Mouse (Mus musculus) left cerebral cortex, adult 18-20 months (tissue): ENCODE results near the gene Foxs1. TPM values are rescaled to one million over a fixed set of nuclear protein-coding genes. Genes with fewer than 3 reads are reported as not detected.
A peak's percentile ranks its signal among the peaks of the same experiment; 100 is the strongest.

ENCODE experiments used
- DNase-seq, 2 experiments: peaks; one replicate each; pipeline ENCODE4 v3.0.0; 2021 to 2022; ENCODE audit warnings: low spot score in 2 of 2, mixed read lengths in 1 of 2
- total RNA-seq, 2 experiments: library from RNA; stranded (reverse); gene quantifications; 2 replicates each; pipeline ENCODE4 v1.2.3; 2021

The Foxs1 gene
- total RNA-seq, 2 experiments from 2014 or later: 0.46 to 0.68 TPM

GRCm38 (mm10) chr2:152904127-152904643, 28.8 kb downstream of the Foxs1 start:
- no peak for DNase-seq

- DNase-seq: no peak
These were observed 29.4 kb downstream of the Foxs1 start for GRCm38 (mm10) chr2:152903586-152903985.

DNA sequence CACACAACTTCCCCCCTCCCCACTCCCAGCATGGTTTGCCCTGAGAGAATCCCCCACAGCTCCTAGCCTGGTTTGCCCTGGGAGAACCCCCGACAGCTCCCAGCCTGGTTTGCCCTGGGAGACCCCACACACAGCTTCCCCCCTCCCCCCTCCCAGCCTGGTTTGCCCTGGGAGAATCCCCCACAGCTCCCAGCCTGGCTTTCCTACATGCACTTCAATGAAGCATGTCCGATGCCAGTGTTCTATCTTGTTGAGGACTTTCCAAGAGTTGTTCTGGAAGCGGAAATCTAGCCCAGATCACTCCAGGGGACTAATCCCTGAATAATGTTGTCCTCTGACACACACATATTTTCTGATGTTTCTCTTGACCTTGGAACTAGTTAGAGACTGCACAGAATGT, 30.4 kb downstream of the Foxs1 start:
- no peak for DNase-seq

DNA sequence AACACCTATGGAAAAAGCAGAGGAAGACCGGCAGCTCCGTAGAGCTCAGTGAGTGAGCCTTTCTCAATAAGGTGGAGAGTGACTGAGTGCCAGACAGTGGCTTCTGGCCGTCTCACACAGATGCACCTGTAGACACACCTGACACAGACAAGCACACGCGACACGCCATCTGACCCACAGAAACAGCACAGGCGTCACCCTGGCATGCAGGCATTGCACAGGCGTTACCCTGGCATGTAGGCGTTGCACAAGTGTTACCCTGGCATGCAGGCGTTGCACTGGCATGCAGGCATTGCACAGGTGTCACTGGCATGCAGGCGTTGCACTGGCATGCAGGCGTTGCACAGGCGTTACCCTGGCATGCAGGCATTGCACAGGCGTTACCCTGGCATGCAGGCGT, 31.7 kb downstream of the Foxs1 start:
- no peak for DNase-seq

DNA sequence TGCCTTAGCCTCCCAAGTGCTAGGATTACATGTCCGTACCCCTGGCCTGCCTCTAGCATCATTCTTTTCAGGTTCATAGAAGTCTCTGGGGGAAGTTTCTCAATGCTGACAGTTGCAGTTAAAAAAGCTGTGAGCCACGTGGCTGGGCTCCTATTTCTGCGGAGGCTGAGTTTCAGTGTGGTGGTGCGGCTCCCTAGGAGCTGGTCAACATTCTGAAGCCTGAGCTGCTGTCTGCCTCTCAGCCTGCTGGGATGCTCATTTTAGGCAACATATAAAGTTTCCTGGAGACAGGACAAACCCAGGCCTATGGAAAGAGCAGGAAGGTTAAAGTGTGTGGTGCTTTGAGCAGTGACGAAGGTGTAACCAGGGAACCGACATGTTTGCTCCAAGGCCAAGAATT, 34.0 kb downstream of the Foxs1 start:
- peak in 1 of 2 experiments; percentile 33 for DNase-seq

DNA sequence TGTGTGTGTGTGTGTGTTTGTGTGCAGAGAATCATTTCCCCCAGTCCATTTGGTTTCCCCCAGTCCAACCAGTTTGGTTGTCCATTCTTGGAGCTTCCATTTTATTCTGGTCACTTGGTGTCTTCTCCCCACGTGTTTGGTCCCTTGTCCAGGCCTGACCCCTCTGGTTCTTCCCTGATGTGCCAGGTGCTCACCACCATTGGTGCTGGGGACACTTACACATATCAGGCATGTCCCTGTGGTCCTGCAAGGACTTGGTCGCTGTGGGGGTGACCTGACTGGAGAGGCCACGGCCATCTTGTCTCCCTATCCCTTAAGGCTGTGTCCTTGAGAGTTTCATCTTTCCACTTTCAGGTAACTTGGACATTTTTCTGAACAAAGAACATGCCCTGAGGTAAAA, 36.1 kb downstream of the Foxs1 start:
- no peak for DNase-seq

DNA sequence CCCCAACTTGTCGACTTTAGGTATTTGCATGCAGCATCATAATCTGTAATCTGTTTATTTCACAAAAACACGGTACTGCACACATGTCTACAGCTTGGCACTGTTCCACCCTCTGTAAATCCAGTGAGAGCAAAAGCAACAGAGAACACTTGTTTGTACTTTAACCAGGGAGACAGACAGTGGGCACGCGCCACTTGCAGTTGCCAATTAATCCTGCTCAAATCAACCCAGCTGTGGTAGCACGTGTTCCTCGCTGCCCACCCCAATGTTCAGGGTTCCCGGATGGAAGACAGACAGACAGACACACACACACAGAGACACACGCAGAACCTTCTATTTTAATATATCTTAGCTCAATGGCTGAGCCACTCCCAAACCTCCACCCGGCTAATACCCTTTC, 37.2 kb downstream of the Foxs1 start:
- DNase-seq: no peak

GRCm38 (mm10) chr2:152888774-152889173, 44.2 kb downstream of the Foxs1 start:
- DNase-seq: no peak

DNA sequence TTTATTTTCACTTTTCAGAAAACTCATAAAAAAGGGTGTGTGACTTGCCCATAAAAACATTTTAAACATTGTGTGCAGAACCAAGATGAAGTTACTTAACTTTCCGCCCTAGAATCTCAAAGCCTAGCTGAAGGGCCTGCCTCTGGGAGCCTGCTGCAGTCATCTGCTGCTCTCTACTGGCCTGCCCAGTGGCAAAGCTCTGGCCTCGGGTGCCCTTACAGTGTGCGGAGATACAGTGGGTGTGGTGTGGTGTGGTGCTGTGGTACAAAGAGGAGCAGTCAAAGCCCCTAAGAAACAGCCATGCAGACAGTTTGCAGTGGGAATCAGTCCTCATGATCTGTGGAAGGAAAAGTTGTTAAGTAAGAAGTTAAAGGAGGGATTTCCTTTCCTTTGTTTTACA, 45.8 kb downstream of the Foxs1 start:
- DNase-seq: no peak

DNA sequence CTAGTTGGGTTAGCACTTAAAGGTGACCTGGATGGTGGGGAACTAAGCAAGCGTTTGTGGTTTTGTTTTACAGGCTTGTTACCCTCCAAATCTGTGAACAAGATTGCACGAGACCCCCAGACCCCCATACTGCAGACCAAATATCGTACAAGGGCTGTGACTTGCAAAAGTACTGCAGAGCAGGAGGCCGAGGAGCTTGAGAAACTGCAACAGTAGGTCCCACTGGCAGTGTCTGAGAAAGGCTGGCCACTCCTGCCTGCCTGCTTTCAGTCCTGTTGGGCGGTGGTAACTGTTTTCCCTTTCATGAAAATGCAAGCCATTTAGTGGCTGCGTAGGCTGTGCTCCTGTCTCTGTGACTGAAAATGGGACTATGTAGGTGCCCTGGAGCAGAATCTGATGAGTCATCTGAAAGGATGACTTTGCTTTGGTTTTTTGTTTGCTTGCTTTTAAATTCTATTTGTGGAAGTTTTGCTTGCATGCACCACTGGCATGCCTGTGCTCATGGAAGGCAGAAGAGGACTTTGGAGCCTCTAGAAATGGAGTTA, 48.8 kb downstream of the Foxs1 start:
- DNase-seq: peak; percentile 50 to 67

Other genes starting within 250 kb of the Foxs1 start
- 10 to 100 TPM; 14.1 to 17.5 TPM for gene Mcts2, start 246.2 kb downstream of the Foxs1 start, total RNA-seq
- gene Id1, start 197.0 kb downstream of the Foxs1 start, total RNA-seq: 10 to 100 TPM; 20.6 to 27.2 TPM
- gene Cox4i2, start 179.0 kb downstream of the Foxs1 start, total RNA-seq: 1 to 10 TPM; 2.7 to 2.8 TPM
- 100 to 1,000 TPM; 124 to 130 TPM for gene Bcl2l1, start 101.5 kb downstream of the Foxs1 start, total RNA-seq
- 1 to 10 TPM; 2.0 to 2.4 TPM for gene Tpx2, start 85.2 kb downstream of the Foxs1 start, total RNA-seq
- not detected for gene Mylk2, start 21.9 kb downstream of the Foxs1 start, total RNA-seq
- 10 to 100 TPM; 16.2 to 18.2 TPM for gene Dusp15, start 18.5 kb upstream of the Foxs1 start, total RNA-seq
- 1 to 10 TPM; 2.0 to 2.6 TPM for gene Ttll9, start 29.3 kb upstream of the Foxs1 start, total RNA-seq
- 10 to 100 TPM; 50.6 to 63.4 TPM for gene Pdrg1, start 82.2 kb upstream of the Foxs1 start, total RNA-seq
- gene Xkr7, start 98.6 kb upstream of the Foxs1 start, total RNA-seq: 1 to 10 TPM; 5.6 to 6.9 TPM
- 1 to 10 TPM; 4.5 to 4.6 TPM for gene Ccm2l, start 132.7 kb upstream of the Foxs1 start, total RNA-seq
- 1 to 10 TPM; 2.3 to 3.3 TPM for gene Hck, start 175.3 kb upstream of the Foxs1 start, total RNA-seq
- gene Tm9sf4, start 228.1 kb upstream of the Foxs1 start, total RNA-seq: 100 to 1,000 TPM; 101 to 106 TPM